Mouse (Mus musculus) MEL (cell line): ENCODE measurements at regions not wholly inside any gene's neighbourhood (a gene's known extent, or its start where the extent isn't known, plus 50 kb on each side); places are given as distances from the start of the nearest gene placed in this dataset.

Experiments
- DNase-seq: peaks from one replicate; pipeline ENCODE4 v3.0.0; 2011; ENCODE audit warnings: low read depth, low spot score
- H3K27ac ChIP-seq: 2 replicates; pipeline ENCODE4 v1.5.1; 2012; ENCODE audit warnings: low read depth, mild to moderate bottlenecking, control low read depth, low read length, moderate library complexity; ENCODE audit not compliant: control insufficient read depth
- H3K27me3 ChIP-seq, 2 experiments: fragments of 150-350 bp in 1 of 2; sonication (generic) in 1 of 2; 2 replicates each; pipeline ENCODE4 v1.6.1; 2012; ENCODE audit warnings: low read length in 2 of 2, mild to moderate bottlenecking in 2 of 2, improper control_type of control experiment in 1 of 2, moderate library complexity in 1 of 2; ENCODE audit not compliant: insufficient read depth in 2 of 2, control insufficient read depth in 1 of 2
- H3K36me3 ChIP-seq, 2 experiments: 2 replicates each; pipeline ENCODE4 v1.6.1; 2012 to 2014; ENCODE audit warnings: low read length in 2 of 2, improper control_type of control experiment in 1 of 2, inconsistent platforms in 1 of 2, mild to moderate bottlenecking in 1 of 2; ENCODE audit not compliant: insufficient read depth in 2 of 2, control insufficient read depth in 1 of 2
- H3K4me1 ChIP-seq, 2 experiments: fragments of 150-350 bp in 1 of 2; sonication (generic) in 1 of 2; 2 replicates each; pipeline ENCODE4 v1.6.1; 2012; ENCODE audit warnings: low read length in 2 of 2, improper control_type of control experiment in 1 of 2, mild to moderate bottlenecking in 1 of 2; ENCODE audit not compliant: insufficient read depth in 2 of 2, control insufficient read depth in 1 of 2
- H3K4me3 ChIP-seq, 2 experiments: fragments of 150-350 bp in 1 of 2; sonication (generic) in 1 of 2; 2 replicates each; pipeline ENCODE4 v1.5.1; 2012; ENCODE audit warnings: low read depth in 2 of 2, low read length in 2 of 2, mild to moderate bottlenecking in 2 of 2, moderate library complexity in 2 of 2, control low read depth in 1 of 2, improper control_type of control experiment in 1 of 2; ENCODE audit not compliant: control insufficient read depth in 1 of 2, insufficient read depth in 1 of 2
- H3K79me2 ChIP-seq: 2 replicates; pipeline ENCODE4 v1.6.1; 2012; ENCODE audit warnings: mild to moderate bottlenecking, low read length, moderate library complexity; ENCODE audit not compliant: control insufficient read depth, poor library complexity, insufficient read depth
- H3K9ac ChIP-seq: 2 replicates; pipeline ENCODE4 v1.6.1; 2012; ENCODE audit warnings: low read depth, mild to moderate bottlenecking, control low read depth, low read length, moderate library complexity; ENCODE audit not compliant: control insufficient read depth, poor library complexity, severe bottlenecking
- H3K9me3 ChIP-seq: fragments of 150-350 bp; sonication (generic); replicated peaks from 2 replicates; pipeline ENCODE4 v1.6.1; 2012; ENCODE audit warnings: mild to moderate bottlenecking, low read length, improper control_type of control experiment, moderate library complexity; ENCODE audit not compliant: insufficient read depth
- BHLHE40 ChIP-seq: IDR thresholded peaks from 2 replicates; pipeline ENCODE4 v1.6.1; 2012; ENCODE audit warnings: low read depth, mild to moderate bottlenecking, inconsistent platforms, low read length, improper control_type of control experiment, borderline replicate concordance
- CHD1 ChIP-seq: IDR thresholded peaks from 2 replicates; pipeline ENCODE4 v1.6.1; 2012; ENCODE audit warnings: low read depth, mild to moderate bottlenecking, inconsistent platforms, low read length, improper control_type of control experiment
- E2F4 ChIP-seq: IDR thresholded peaks from 2 replicates; pipeline ENCODE4 v1.6.1; 2011; ENCODE audit warnings: low read depth, low read length, improper control_type of control experiment, borderline replicate concordance
- ELF1 ChIP-seq: IDR thresholded peaks from 2 replicates; pipeline ENCODE4 v1.6.1; 2014; ENCODE audit warnings: low read depth, mild to moderate bottlenecking, inconsistent platforms, low read length, improper control_type of control experiment, moderate library complexity
- ETS1 ChIP-seq: IDR thresholded peaks from 2 replicates; pipeline ENCODE4 v1.6.1; 2012; ENCODE audit warnings: low read depth, mild to moderate bottlenecking, inconsistent platforms, low read length, improper control_type of control experiment, moderate library complexity
- GABPA ChIP-seq: IDR thresholded peaks from 2 replicates; pipeline ENCODE4 v1.6.1; 2012; ENCODE audit warnings: low read depth, mild to moderate bottlenecking, inconsistent platforms, low read length, improper control_type of control experiment, moderate library complexity
- GATA1 ChIP-seq: IDR thresholded peaks from 2 replicates; pipeline ENCODE4 v1.6.1; 2011; ENCODE audit warnings: low read depth, low read length, improper control_type of control experiment
- HCFC1 ChIP-seq: IDR thresholded peaks from 2 replicates; pipeline ENCODE4 v1.6.1; 2012; ENCODE audit warnings: low read depth, mild to moderate bottlenecking, inconsistent platforms, low read length, improper control_type of control experiment, moderate library complexity
- JUND ChIP-seq: IDR thresholded peaks from 2 replicates; pipeline ENCODE4 v1.6.1; 2011; ENCODE audit warnings: low read depth, mild to moderate bottlenecking, improper control_type of control experiment, low read length
- MAFK ChIP-seq: IDR thresholded peaks from 2 replicates; pipeline ENCODE4 v1.6.1; 2011; ENCODE audit warnings: low read depth, mild to moderate bottlenecking, low read length, improper control_type of control experiment, borderline replicate concordance
- MAZ ChIP-seq: IDR thresholded peaks from 2 replicates; pipeline ENCODE4 v1.6.1; 2012; ENCODE audit warnings: low read depth, mild to moderate bottlenecking, inconsistent platforms, low read length, improper control_type of control experiment
- MEF2A ChIP-seq: IDR thresholded peaks from 2 replicates; pipeline ENCODE4 v1.6.1; 2014; ENCODE audit warnings: low read depth, mild to moderate bottlenecking, inconsistent platforms, low read length, improper control_type of control experiment; ENCODE audit not compliant: poor library complexity, insufficient replicate concordance, severe bottlenecking; ENCODE audit errors: extremely low read depth
- MYC ChIP-seq: IDR thresholded peaks from 2 replicates; pipeline ENCODE4 v1.6.1; 2011; ENCODE audit warnings: low read depth, mild to moderate bottlenecking, low read length, improper control_type of control experiment, moderate library complexity
- NELFE ChIP-seq: IDR thresholded peaks from 2 replicates; pipeline ENCODE4 v1.6.1; 2011; ENCODE audit warnings: low read depth, low read length, improper control_type of control experiment
- SIN3A ChIP-seq: IDR thresholded peaks from 2 replicates; pipeline ENCODE4 v1.6.1; 2012; ENCODE audit warnings: low read length, improper control_type of control experiment, inconsistent platforms
- TAL1 ChIP-seq: IDR thresholded peaks from 2 replicates; pipeline ENCODE4 v1.6.1; 2012; ENCODE audit warnings: mild to moderate bottlenecking, inconsistent platforms, low read length, moderate library complexity, mixed read lengths
- TCF12 ChIP-seq: IDR thresholded peaks from 2 replicates; pipeline ENCODE4 v1.6.1; 2014; ENCODE audit warnings: low read depth, mild to moderate bottlenecking, inconsistent platforms, low read length, improper control_type of control experiment, moderate library complexity
- USF1 ChIP-seq: IDR thresholded peaks from 2 replicates; pipeline ENCODE4 v1.6.1; 2014; ENCODE audit warnings: low read depth, mild to moderate bottlenecking, inconsistent platforms, low read length, improper control_type of control experiment, moderate library complexity
- ZC3H11A ChIP-seq: IDR thresholded peaks from 2 replicates; pipeline ENCODE4 v1.6.1; 2012; ENCODE audit warnings: low read depth, mild to moderate bottlenecking, inconsistent platforms, low read length, improper control_type of control experiment
- ZMIZ1 ChIP-seq: IDR thresholded peaks from 2 replicates; pipeline ENCODE4 v1.6.1; 2012; ENCODE audit warnings: low read depth, mild to moderate bottlenecking, inconsistent platforms, low read length, improper control_type of control experiment, moderate library complexity
- ZNF384 ChIP-seq: IDR thresholded peaks from 2 replicates; pipeline ENCODE4 v1.6.1; 2012; ENCODE audit warnings: low read depth, mild to moderate bottlenecking, inconsistent platforms, low read length, improper control_type of control experiment

DNA sequence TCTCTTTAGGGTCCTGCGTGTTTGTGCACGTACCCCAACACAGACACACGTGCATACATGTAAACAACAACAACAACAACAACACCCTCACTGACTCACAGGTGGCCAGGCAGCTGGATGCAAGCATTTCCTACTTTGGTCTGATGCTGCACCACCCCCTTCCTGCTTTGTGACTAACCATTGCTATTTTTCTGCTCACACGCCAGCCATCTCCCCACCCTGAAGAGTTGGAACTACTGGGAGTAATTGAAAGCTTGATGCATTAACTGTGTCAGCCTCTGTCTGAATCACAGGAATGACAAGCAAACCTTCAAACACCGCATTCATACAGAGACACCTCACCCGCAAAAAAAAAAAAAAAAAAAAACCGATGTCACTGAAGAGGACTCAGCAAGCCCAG lies 346.5 kb downstream of the Prdm2 start:
- Histone ChIP-seq H3K36me3 (no peaks in the 10 kb centered on the region), H3K27ac (no peak overlapping the region), H3K27me3 (no peaks in the 10 kb centered on the region), H3K9ac (no peak overlapping the region), H3K4me3 (no peak overlapping the region), H3K4me1 (no peaks in the 10 kb centered on the region), H3K79me2 (no peaks in the 10 kb centered on the region), H3K9me3 (no peaks in the 10 kb centered on the region)
- TF ChIP-seq ZMIZ1, result no peak
- TF ChIP-seq TAL1, result no peak
- TF ChIP-seq JUND, result no peak
- TF ChIP-seq MYC, result no peak
- TF ChIP-seq ELF1, result no peak
- TF ChIP-seq SIN3A, result no peak
- no peak for TF ChIP-seq ZNF384
- no peak for TF ChIP-seq MAZ
- no peak for TF ChIP-seq MAFK
- no peak for DNase-seq

- H3K4me3 ChIP-seq, result no peak overlapping the region
- TF ChIP-seq MEF2A (no peak), ZNF384 (no peak), ZC3H11A (no peak), GATA1 (no peak), ETS1 (no peak), NELFE (no peak), TCF12 (no peak), USF1 (no peak), E2F4 (no peak), GABPA (no peak), SIN3A (no peak), ZMIZ1 (no peak), MAZ (no peak), CHD1 (no peak), HCFC1 (no peak), MAFK (no peak), BHLHE40 (no peak)
- TF ChIP-seq, all 39 proteins: peak for 0
- H3K36me3 ChIP-seq, result no peaks in the 10 kb centered on the region
These were observed 347.2 kb downstream of the Prdm2 start for GRCm38 (mm10) chr4:142865593-142865992.

More at GRCm38 (mm10) chr4:142865593-142865992, 347.2 kb downstream of the Prdm2 start:
- Histone ChIP-seq H3K9ac (no peak overlapping the region), H3K79me2 (no peaks in the 10 kb centered on the region), H3K4me1 (no peaks in the 10 kb centered on the region), H3K27ac (no peak overlapping the region), H3K27me3 (no peaks in the 10 kb centered on the region), H3K9me3 (no peaks in the 10 kb centered on the region)
- no peak for DNase-seq
